Mouse (Mus musculus): Measurements from ENCODE around the gene Snrk. TPM values are rescaled to one million over a fixed set of nuclear protein-coding genes. Genes with fewer than 3 reads are reported as not detected.

The Snrk gene
- polyA plus RNA-seq, 1 experiment, result 121 TPM

GRCm38 (mm10) chr9:122216945-122217529 is 100.0 kb downstream of the Snrk start:
- no peak for DNase-seq (ENCODE audit: extremely low spot score in 1 of 2, low spot score in 1 of 2)

Other genes with a start within 250 kb of the Snrk start
- 2.6 and 3.3 TPM in 2 replicates for gene Ackr2, start 218.9 kb upstream of the Snrk start, polyA plus RNA-seq (2012; rRNA removed)
- not detected in 2 replicates for gene Cyp8b1, start 201.0 kb upstream of the Snrk start, polyA plus RNA-seq (2012; rRNA removed)
- 6.2 and 7.4 TPM in 2 replicates for gene Fam198a, start 166.3 kb upstream of the Snrk start, polyA plus RNA-seq (2012; rRNA removed)
- gene Pomgnt2, start 120.2 kb upstream of the Snrk start, polyA plus RNA-seq (2012; rRNA removed), result 27.7 and 32.3 TPM in 2 replicates
- gene Ano10, start 177.2 kb downstream of the Snrk start, polyA plus RNA-seq (2012; rRNA removed), result 31.0 and 31.5 TPM in 2 replicates
- 19.8 and 21.5 TPM in 2 replicates for gene Abhd5, start 234.3 kb downstream of the Snrk start, polyA plus RNA-seq (2012; rRNA removed)